Mouse (Mus musculus) forebrain, embryonic 15.5 days (tissue): ENCODE results near the gene Cfdp1. TPM values are rescaled to one million over a fixed set of nuclear protein-coding genes. Genes with fewer than 3 reads are reported as not detected.

ENCODE experiments used
- ATAC-seq: fragments of 200-750 bp; cut with Nextera tagmentation; replicated peaks from 2 replicates; pipeline ENCODE4 v1.8.0; 2017; ENCODE audit warnings: mild to moderate bottlenecking, moderate TSS enrichment, moderate library complexity
- H3K27ac ChIP-seq: fragments of 300-500 bp; sonication (generic); replicated peaks from 2 replicates; pipeline ENCODE4 v1.5.1; 2015; ENCODE audit warnings: mild to moderate bottlenecking, inconsistent platforms
- H3K27me3 ChIP-seq: fragments of 300-500 bp; sonication (generic); 2 replicates; pipeline ENCODE4 v1.6.1; 2015; ENCODE audit warnings: inconsistent platforms
- H3K36me3 ChIP-seq: fragments of 300-500 bp; sonication (generic); 2 replicates; pipeline ENCODE4 v1.6.1; 2015; ENCODE audit warnings: mild to moderate bottlenecking, inconsistent platforms
- H3K4me1 ChIP-seq: fragments of 300-500 bp; sonication (generic); 2 replicates; pipeline ENCODE4 v1.6.1; 2015; ENCODE audit warnings: inconsistent platforms
- H3K4me2 ChIP-seq: fragments of 300-500 bp; sonication (generic); replicated peaks from 2 replicates; pipeline ENCODE4 v1.6.1; 2015; ENCODE audit warnings: mild to moderate bottlenecking, inconsistent platforms
- H3K4me3 ChIP-seq: fragments of 300-500 bp; sonication (generic); 2 replicates; pipeline ENCODE4 v1.5.1; 2015; ENCODE audit warnings: mild to moderate bottlenecking, inconsistent platforms
- H3K9ac ChIP-seq: fragments of 300-500 bp; sonication (generic); replicated peaks from 2 replicates; pipeline ENCODE4 v1.6.1; 2015; ENCODE audit warnings: mild to moderate bottlenecking, inconsistent platforms
- H3K9me3 ChIP-seq: fragments of 300-500 bp; sonication (generic); 2 replicates; pipeline ENCODE4 v1.6.1; 2016; ENCODE audit warnings: inconsistent platforms
- WGBS: fragments of 180-500 bp; shearing (Covaris S2); methylation state at CpG from one replicate; pipeline ENCODE4 v1.1.7; 2015; ENCODE audit warnings: mixed read lengths; 5-methylcytosine and 5-hydroxymethylcytosine counted together
- polyA plus RNA-seq: library from polyadenylated mRNA; unstranded; fragments of >200 nt; fragmentation: Nextera tagmentation; extraction: Ambion mirVana; gene quantifications from 2 replicates; pipeline ENCODE4 v1.2.1, GENCODE M21; 2015

Cfdp1 gene
- polyA plus RNA-seq, 1 experiment from 2014 or later = 173 TPM

- Histone ChIP-seq H3K4me1 (peaks cover 42% of the 10 kb centered on the region), H3K4me2 (no peak overlapping the region), H3K9ac (no peak overlapping the region), H3K27ac (no peak overlapping the region), H3K9me3 (no peaks in the 10 kb centered on the region), H3K4me3 (no peak overlapping the region), H3K36me3 (no peaks in the 10 kb centered on the region), H3K27me3 (no peaks in the 10 kb centered on the region)
- no peak for ATAC-seq
- 61% methylated on average over 3 of the region's 3 CpGs for WGBS
Observed at GRCm38 (mm10) chr8:111788497-111788896, 65.6 kb downstream of the Cfdp1 start.

GRCm38 (mm10) chr8:111788085-111788484 lies 66.0 kb downstream of the Cfdp1 start:
- no peak for ATAC-seq
- H3K4me3 ChIP-seq = no peak overlapping the region
- H3K27me3 ChIP-seq = no peaks in the 10 kb centered on the region
- 71% methylated on average over 5 of the region's 5 CpGs for WGBS
- H3K4me2 ChIP-seq = no peak overlapping the region
- peak overlapping the region; percentile 67 for H3K27ac ChIP-seq
- no peaks in the 10 kb centered on the region for H3K36me3 ChIP-seq
- peak overlapping the region; percentile 15; the same call in 1 of the 2 replicates for H3K9ac ChIP-seq
- H3K4me1 ChIP-seq = peaks cover 44% of the 10 kb centered on the region
- no peaks in the 10 kb centered on the region for H3K9me3 ChIP-seq

- H3K4me3 ChIP-seq = no peak overlapping the region
- H3K4me1 ChIP-seq = peaks cover 48% of the 10 kb centered on the region
- ATAC-seq = peak; percentile 57; the same call in 1 of the 2 replicates
- H3K36me3 ChIP-seq = no peaks in the 10 kb centered on the region
- no peaks in the 10 kb centered on the region for H3K27me3 ChIP-seq
- peak overlapping the region; percentile 15; the same call in 1 of the 2 replicates for H3K9ac ChIP-seq
- H3K9me3 ChIP-seq = no peaks in the 10 kb centered on the region
- 11% methylated on average over 4 of the region's 4 CpGs for WGBS
- H3K4me2 ChIP-seq = 0 out of 2 replicates have a peak overlapping the region, but pooled peaks have one; percentile 6
- H3K27ac ChIP-seq = peak overlapping the region; percentile 67
Observed at GRCm38 (mm10) chr8:111787683-111788082, 66.4 kb downstream of the Cfdp1 start.

- H3K4me2 ChIP-seq = 0 out of 2 replicates have a peak overlapping the region, but pooled peaks have one; percentile 6
- peak; percentile 39 for ATAC-seq
- peaks cover 56% of the 10 kb centered on the region for H3K4me1 ChIP-seq
- peak overlapping the region; percentile 15; the same call in 1 of the 2 replicates for H3K9ac ChIP-seq
- no peaks in the 10 kb centered on the region for H3K27me3 ChIP-seq
- H3K9me3 ChIP-seq = no peaks in the 10 kb centered on the region
- 23% methylated on average over 13 of the region's 13 CpGs for WGBS
- peak overlapping the region; percentile 67 for H3K27ac ChIP-seq
- no peaks in the 10 kb centered on the region for H3K36me3 ChIP-seq
- H3K4me3 ChIP-seq = no peak overlapping the region
Observed at GRCm38 (mm10) chr8:111786701-111787588, 67.1 kb downstream of the Cfdp1 start.

GRCm38 (mm10) chr8:111786116-111786515 lies 68.0 kb downstream of the Cfdp1 start:
- H3K4me2 ChIP-seq = no peak overlapping the region
- H3K9me3 ChIP-seq = no peaks in the 10 kb centered on the region
- no peaks in the 10 kb centered on the region for H3K27me3 ChIP-seq
- H3K27ac ChIP-seq = peak overlapping the region; percentile 67
- no peak overlapping the region for H3K9ac ChIP-seq
- WGBS = 82% methylated on average over 2 of the region's 2 CpGs
- ATAC-seq = no peak
- no peaks in the 10 kb centered on the region for H3K36me3 ChIP-seq
- no peak overlapping the region for H3K4me3 ChIP-seq
- H3K4me1 ChIP-seq = peaks cover 56% of the 10 kb centered on the region

GRCm38 (mm10) chr8:111782671-111783394 lies 71.3 kb downstream of the Cfdp1 start:
- no peaks in the 10 kb centered on the region for H3K36me3 ChIP-seq
- no peak overlapping the region for H3K4me3 ChIP-seq
- no peak overlapping the region for H3K4me2 ChIP-seq
- no peak overlapping the region for H3K9ac ChIP-seq
- peak overlapping the region; percentile 33 for H3K27ac ChIP-seq
- H3K4me1 ChIP-seq = peaks cover 56% of the 10 kb centered on the region
- H3K27me3 ChIP-seq = no peaks in the 10 kb centered on the region
- H3K9me3 ChIP-seq = no peaks in the 10 kb centered on the region
- WGBS = 46% methylated on average over 9 of the region's 9 CpGs
- ATAC-seq = no peak

GRCm38 (mm10) chr8:111782161-111782560 lies 71.9 kb downstream of the Cfdp1 start:
- ATAC-seq = no peak

GRCm38 (mm10) chr8:111780697-111781424 lies 73.2 kb downstream of the Cfdp1 start:
- H3K36me3 ChIP-seq = no peaks in the 10 kb centered on the region
- no peaks in the 10 kb centered on the region for H3K27me3 ChIP-seq
- no peak overlapping the region for H3K27ac ChIP-seq
- peaks cover 39% of the 10 kb centered on the region for H3K4me1 ChIP-seq
- no peak for ATAC-seq
- H3K9ac ChIP-seq = no peak overlapping the region
- H3K4me2 ChIP-seq = no peak overlapping the region
- WGBS = 87% methylated on average over 10 of the region's 10 CpGs
- H3K9me3 ChIP-seq = no peaks in the 10 kb centered on the region
- H3K4me3 ChIP-seq = no peak overlapping the region

More at GRCm38 (mm10) chr8:111782161-111782560, 71.9 kb downstream of the Cfdp1 start:
- Histone ChIP-seq H3K4me1 (peaks cover 51% of the 10 kb centered on the region), H3K36me3 (no peaks in the 10 kb centered on the region), H3K27me3 (no peaks in the 10 kb centered on the region), H3K27ac (no peak overlapping the region), H3K4me2 (no peak overlapping the region), H3K4me3 (no peak overlapping the region), H3K9ac (no peak overlapping the region), H3K9me3 (no peaks in the 10 kb centered on the region)
- WGBS = 80% methylated on average over 2 of the region's 2 CpGs

- H3K4me1 ChIP-seq = peaks cover 35% of the 10 kb centered on the region
- no peak for ATAC-seq
- WGBS = 83% methylated on average over 7 of the region's 7 CpGs
Observed at GRCm38 (mm10) chr8:111779690-111780089, 74.4 kb downstream of the Cfdp1 start.

GRCm38 (mm10) chr8:111778801-111779200 lies 75.3 kb downstream of the Cfdp1 start:
- Histone ChIP-seq H3K36me3 (no peaks in the 10 kb centered on the region), H3K27me3 (no peaks in the 10 kb centered on the region), H3K4me3 (no peak overlapping the region), H3K4me1 (peaks cover 35% of the 10 kb centered on the region), H3K27ac (peak overlapping the region; percentile 58), H3K9me3 (no peaks in the 10 kb centered on the region), H3K4me2 (no peak overlapping the region), H3K9ac (no peak overlapping the region)
- ATAC-seq = peak; percentile 69
- WGBS = 27% methylated on average over 7 of the region's 7 CpGs

More at GRCm38 (mm10) chr8:111779690-111780089, 74.4 kb downstream of the Cfdp1 start:
- H3K4me3 ChIP-seq = no peak overlapping the region
- H3K4me2 ChIP-seq = no peak overlapping the region
- H3K9ac ChIP-seq = no peak overlapping the region
- no peaks in the 10 kb centered on the region for H3K36me3 ChIP-seq
- no peak overlapping the region; the same call in 1 of the 2 replicates for H3K27ac ChIP-seq
- H3K9me3 ChIP-seq = no peaks in the 10 kb centered on the region
- H3K27me3 ChIP-seq = no peaks in the 10 kb centered on the region

- Histone ChIP-seq H3K27me3 (no peaks in the 10 kb centered on the region), H3K9me3 (no peaks in the 10 kb centered on the region), H3K9ac (no peak overlapping the region), H3K4me1 (peaks cover 25% of the 10 kb centered on the region), H3K4me3 (no peak overlapping the region), H3K4me2 (no peak overlapping the region), H3K36me3 (no peaks in the 10 kb centered on the region), H3K27ac (no peak overlapping the region)
- WGBS = 94% methylated on average over 4 of the region's 4 CpGs
- no peak for ATAC-seq
Observed at GRCm38 (mm10) chr8:111776492-111776891, 77.6 kb downstream of the Cfdp1 start.
